Mouse (Mus musculus) brain, adult 2 months (tissue): ENCODE data around the gene Btk.

Source experiments
- DNase-seq: peaks from one replicate; pipeline ENCODE4 v3.0.0; 2011; ENCODE audit warnings: low read depth, low spot score

The Btk gene

GRCm38 (mm10) chrX:134582888-134583669, at the start of gene Btk:
Gene Btk (minus strand): TSS chrX:134583570.
- DNase-seq = no peak

GRCm38 (mm10) chrX:134632710-134633109, 49.3 kb upstream of the Btk start:
- no peak for DNase-seq

DNA sequence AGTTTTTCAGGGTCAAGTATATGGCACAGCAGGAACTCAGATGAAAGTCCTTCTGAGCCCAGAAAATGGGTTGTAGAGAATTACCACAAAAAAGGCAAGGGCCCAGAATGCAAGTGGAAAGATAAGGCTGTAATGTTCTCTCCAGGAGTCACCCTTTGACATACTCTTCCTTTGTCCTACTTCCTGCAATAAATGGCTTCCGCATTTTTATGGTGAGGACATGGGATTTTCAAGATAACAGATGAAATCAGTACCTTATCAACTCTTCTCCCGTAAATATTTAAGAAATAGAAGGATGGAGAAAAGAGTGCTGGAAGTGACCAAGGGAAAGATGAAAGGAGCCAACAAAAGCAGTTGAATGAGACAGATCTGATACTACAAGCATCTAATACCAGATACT, 44.8 kb upstream of the Btk start:
- no peak for DNase-seq

- no peak for DNase-seq
These were observed 40.0 kb upstream of the Btk start for GRCm38 (mm10) chrX:134623350-134623749.

- DNase-seq = no peak
These were observed 38.3 kb upstream of the Btk start for GRCm38 (mm10) chrX:134621685-134622084.

- DNase-seq = peak; percentile 32
These were observed 37.0 kb upstream of the Btk start for GRCm38 (mm10) chrX:134620254-134620865.

DNA sequence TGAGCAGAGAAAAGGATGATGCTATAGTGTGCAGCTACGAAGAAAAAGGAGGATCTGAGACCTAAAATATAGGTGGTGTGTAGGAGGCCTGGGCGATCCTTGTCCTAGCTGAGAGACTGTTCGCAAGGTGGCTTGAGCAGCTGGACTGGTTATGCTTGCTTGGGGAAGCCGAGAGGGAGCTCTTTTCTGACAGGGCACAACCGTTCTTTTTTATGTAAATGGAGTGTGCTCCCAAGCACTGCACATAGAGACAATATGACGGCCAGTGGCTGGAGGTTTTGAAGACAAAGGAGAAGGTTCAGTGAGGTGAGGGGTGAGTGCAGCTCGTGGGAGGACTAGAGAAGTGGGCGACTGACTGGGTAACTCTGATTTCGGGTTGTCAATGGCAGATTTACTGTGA, 36.3 kb upstream of the Btk start:
- DNase-seq = no peak

- no peak for DNase-seq
These were observed 30.9 kb upstream of the Btk start for GRCm38 (mm10) chrX:134614306-134614705.

GRCm38 (mm10) chrX:134612285-134612959, 29.1 kb upstream of the Btk start:
- DNase-seq = peak; percentile 49

DNA sequence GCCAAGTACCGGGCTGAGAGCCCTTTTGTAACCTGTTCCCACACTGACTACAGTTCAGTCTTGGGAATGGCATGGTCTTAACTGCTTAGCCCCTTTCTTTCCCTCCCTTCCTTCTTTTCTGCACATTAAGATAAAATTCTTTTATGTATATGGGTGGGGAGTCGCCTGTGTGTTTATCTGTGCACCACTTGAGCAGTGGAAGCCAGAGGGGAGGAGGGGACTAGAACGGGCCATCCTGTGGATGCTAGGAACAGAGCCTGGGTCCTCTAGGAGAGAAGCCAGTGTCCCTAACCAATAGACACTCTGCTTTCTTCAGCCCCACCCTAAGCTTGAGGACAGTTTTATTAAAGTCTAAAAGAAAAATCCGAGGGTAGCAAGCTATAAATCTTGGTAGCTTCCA, 27.6 kb upstream of the Btk start:
- no peak for DNase-seq

DNA sequence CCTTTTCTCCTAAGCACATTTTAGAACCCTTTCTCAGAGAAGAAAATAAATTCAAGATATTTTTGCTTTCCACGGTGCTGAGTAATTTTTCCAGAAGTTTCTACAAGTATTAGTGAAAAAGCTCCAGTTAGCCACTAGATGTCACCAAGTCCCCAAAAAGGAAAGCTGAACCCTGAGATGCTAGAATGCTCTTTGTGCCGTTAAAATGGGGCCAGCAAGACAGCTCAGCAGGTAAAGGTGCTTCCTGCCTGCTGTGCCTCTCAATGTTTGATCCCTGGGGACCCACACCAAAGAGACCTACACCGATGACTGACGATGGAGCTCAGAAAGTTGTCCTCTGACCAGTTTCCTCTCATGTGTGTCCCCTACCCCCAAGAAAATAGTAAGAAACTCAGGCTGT, 26.1 kb upstream of the Btk start:
- DNase-seq = peak; percentile 69

DNA sequence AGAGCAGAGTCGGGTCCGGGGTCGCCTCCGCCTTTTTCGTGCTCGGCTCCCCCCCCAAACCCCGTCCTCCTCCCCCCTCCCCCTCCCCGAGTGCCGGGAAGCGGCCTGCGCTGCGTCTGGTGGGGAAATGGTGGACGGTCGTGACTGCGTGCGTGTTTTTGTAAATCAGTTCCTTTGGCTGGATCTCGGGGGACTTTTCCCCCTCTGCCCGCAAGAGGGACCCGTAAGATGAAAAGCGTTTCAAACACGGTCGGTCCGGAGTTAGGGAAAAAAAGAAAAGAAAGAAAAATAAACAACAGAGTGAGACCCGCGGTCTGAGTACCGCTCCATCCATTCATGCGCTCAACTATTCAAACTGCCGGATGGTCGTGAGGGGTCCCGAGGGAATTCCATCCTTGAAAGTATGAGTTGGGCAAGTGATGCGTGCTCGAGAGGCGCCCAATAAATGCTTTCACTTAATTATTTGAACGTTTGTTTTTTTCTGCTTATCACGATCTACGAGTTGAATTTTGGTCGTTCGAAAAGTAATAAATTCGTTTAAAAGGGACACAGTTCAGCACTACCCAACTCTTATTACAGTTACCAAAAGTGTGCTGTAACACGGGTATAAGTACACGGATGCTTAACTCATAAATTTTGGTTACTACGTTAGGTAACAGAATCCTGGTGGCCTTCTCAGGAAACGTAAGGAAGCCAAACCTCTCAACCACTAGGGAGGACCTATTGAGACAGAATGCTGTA, 18.2 kb upstream of the Btk start:
- DNase-seq = peak; percentile 64

- peak; percentile 99 for DNase-seq
These were observed 17.4 kb upstream of the Btk start, which contains the start of the genes Gla and Hnrnph2 for GRCm38 (mm10) chrX:134600659-134601379. Gene Gla (minus strand): TSS chrX:134601125. Gene Hnrnph2 (plus strand): TSS chrX:134601179.

DNA sequence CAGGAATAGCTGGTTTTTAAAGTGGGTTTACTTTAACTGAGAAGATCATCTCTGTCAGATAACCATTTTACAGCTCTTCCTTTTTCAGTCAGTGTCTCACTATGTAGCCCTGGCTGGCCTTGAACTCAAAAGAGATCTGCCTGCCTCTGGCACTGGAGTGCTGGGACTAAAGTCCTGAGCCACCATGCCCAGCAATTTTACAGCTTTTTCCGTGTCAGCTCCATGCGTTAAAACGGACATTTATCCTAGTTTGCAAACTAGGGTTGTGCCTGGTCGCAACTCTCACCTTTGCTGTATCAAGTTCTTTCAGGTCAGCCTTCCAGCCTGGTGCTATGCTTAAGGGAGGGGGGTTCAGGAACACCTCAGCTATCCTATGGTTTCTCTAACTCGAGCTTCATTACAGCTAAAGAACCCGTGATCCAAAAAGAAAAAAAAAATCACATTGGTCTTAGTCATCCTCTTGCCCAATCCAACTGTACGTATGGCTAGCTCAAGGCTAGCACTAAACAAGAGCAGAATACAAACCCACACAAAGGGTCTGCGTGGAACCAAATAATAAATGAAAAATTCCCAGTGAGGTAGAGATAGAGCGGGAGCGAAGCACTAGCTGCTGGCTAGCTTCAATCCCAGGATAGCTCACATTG, 16.7 kb upstream of the Btk start:
- no peak for DNase-seq

GRCm38 (mm10) chrX:134589836-134590235, 6.5 kb upstream of the Btk start:
- DNase-seq = no peak

GRCm38 (mm10) chrX:134588997-134589396, 5.6 kb upstream of the Btk start:
- no peak for DNase-seq

- no peak for DNase-seq
These were observed 4.9 kb upstream of the Btk start for GRCm38 (mm10) chrX:134588261-134588660.

DNA sequence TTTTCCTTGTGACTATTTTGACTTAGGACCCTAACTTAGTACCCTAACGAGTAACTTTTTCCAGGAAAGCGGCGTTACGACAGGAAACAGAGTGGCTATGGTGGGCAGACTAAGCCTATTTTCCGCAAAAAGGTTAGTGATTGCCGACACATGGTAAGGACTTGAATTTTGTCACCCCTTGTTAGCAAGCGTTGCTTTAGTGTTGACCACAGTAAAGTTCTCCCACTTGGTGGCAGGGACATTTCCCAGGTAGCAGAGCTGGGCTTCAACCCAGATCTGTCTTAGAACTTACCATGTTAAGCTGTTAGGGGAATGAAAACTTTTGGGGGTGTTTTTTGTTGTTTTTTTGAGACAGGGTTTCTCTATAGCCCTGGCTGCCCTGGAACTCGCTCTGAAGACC, 3.1 kb upstream of the Btk start:
- no peak for DNase-seq

GRCm38 (mm10) chrX:134585103-134586002, 2.0 kb upstream of the Btk start, which contains the start of gene Rpl36a:
Gene Rpl36a (plus strand): TSS chrX:134585654.
- DNase-seq = peak; percentile 97

- DNase-seq = no peak
These were observed 1.1 kb downstream of the Btk start for GRCm38 (mm10) chrX:134582270-134582669.
